Mouse (Mus musculus) E14TG2a.4 (cell line): Measurements from ENCODE around the gene Efcab11.

Experiments used
- CTCF ChIP-seq: conservative IDR thresholded peaks from 2 replicates; pipeline ENCODE4 v1.5.1; 2014; ENCODE audit warnings: low read length
- NANOG ChIP-seq: IDR thresholded peaks from 2 replicates; pipeline ENCODE4 v1.6.1; 2014; ENCODE audit warnings: borderline replicate concordance, low read length, mixed read lengths

DNA sequence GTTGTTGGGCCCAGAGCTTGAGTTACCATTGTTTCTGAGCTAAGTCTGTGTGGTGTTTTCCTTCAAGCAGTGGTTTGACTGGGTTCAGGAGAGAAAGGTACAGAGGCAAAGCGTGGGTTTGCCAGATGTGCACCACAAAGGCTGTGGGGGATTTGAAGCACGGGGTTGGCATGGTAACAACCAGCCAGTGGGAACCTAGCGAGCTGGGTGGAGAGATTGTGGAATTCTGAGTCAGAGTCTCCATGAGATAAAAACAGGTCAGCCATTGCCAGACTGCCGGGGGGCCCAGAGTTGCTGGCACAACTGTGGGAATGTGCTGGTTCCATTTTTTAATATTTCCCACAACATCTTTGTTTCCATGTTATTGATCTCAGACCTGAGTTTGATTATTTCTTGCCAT, 202.6 kb downstream of the Efcab11 start:
- TF ChIP-seq CTCF = no peak
- no peak for TF ChIP-seq NANOG
